Mouse (Mus musculus) embryonic fibroblast, embryonic 13.5 days (primary cell): ENCODE measurements around the gene Gm20388.
"Not testable (repeated sequence)": the region's sequence is repeated elsewhere in the genome, so short reads cannot be mapped to it uniquely, and the experiment has no call there.

Experiments used
- CTCF ChIP-seq: IDR thresholded peaks from 2 replicates; pipeline ENCODE4 v1.5.1; 2011; ENCODE audit warnings: mild to moderate bottlenecking, control low read depth, low read length, moderate library complexity, borderline replicate concordance; ENCODE audit not compliant: insufficient read depth
- POLR2A ChIP-seq: IDR thresholded peaks from 2 replicates; pipeline ENCODE4 v1.6.1; 2011; ENCODE audit warnings: low read depth, mild to moderate bottlenecking, control low read depth, low read length, moderate library complexity

DNA sequence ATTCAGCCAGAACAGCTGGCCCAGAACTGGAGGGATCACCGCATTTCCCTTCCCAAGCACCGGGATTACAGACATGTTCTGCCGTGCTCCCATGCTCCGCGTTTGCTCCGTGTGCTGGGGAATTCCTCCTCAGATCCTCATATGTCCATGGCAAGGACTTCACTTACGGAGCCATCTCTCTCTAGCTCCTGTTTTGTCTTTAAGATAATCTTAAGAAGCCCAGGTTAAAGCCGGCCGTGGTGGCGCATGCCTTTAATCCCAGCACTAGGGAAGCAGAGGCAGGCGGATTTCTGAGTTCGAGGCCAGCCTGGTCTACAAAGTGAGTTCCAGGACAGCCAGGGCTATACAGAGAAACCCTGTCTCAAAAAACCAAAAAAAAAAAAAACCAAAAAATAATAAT, 3541.1 kb downstream of the Gm20388 start:
- not testable (repeated sequence) for TF ChIP-seq POLR2A, CTCF
